Mouse (Mus musculus): Measurements from ENCODE around the gene Ugt1a9.

DNA sequence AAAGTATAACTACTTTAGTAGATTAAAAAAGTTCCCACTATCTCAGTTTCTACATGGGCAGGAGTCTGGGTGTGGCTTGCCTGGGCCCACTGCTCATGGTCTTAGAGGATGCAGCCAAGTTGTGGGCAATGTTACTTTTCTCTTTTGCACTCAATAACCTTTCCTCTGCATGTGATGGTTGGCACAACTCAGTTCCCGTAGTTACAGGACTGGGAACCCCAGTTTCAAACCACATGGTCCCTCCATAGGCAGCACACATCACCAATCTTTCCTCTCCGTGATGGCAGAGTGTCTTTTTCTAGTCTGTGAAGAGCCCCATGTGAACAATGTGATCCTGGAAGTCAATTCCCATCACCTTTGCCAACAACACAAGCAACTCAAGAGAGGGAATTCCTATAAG lies 156.9 kb downstream of the Ugt1a9 start:
- TF ChIP-seq CTCF (IDR thresholded peaks at IDR 0.05; ENCODE audit: low read depth) = no peak
- TF ChIP-seq EP300 (IDR thresholded peaks at IDR 0.05; ENCODE audit: low read depth) = no peak

Measured in liver, embryonic 14.5 days (tissue).